Mouse (Mus musculus): ENCODE data around the gene Aspdh.

The Aspdh gene

DNA sequence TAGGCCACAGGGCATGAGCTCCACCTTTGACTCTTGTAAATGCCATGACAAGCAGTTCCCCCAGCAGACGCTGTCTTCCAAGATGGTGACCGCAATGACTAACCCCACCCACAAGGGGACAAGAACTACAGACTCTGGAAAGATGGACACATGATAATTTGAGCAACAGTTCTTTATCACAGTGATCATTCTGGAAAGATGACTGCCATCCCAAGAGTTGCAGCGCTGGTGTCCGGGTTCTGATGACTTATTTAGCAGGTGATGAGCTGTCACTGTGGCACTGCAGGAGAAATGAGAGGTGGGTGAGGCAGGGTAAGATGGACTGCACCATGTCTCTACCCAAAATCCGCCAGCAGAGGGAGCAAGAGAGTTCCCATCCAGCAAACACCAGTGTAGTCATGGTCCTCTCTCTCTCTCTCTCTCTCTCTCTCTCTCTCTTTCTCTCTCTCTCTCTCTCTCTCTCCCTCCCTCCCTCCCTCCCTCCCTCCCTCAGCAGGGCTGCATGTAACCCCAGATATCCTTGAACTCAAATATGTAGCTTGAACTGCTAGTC lies 36.4 kb downstream of the Aspdh start:
- no peak for DNase-seq

DNA sequence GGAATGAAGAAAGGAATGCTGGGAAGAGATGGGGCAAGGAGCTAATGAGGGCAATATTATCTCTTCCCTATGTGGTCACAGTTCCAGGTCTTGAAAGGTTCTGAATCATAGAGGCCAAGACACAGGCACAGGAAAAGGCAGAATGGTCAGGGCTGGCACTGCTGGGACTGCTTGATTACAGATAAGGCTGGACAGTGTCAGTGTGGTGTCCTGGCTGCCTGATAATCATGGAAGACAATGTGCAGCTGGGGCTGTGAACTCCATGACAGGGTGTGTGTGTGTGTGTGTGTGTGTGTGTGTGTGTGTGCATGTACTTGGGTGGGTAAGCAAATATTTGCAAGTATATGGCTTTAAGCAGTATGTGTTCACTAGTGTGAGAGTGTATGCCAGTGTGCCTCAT lies 42.3 kb downstream of the Aspdh start:
- DNase-seq: no peak
